Mouse (Mus musculus) left cerebral cortex, postnatal 36 days (tissue): ENCODE results near the gene Pgbd5. TPM values are rescaled to one million over a fixed set of nuclear protein-coding genes. Genes with fewer than 3 reads are reported as not detected.

ENCODE experiments used
- DNase-seq, 2 experiments: peaks; one replicate each; pipeline ENCODE4 v3.0.0; 2021 to 2022; ENCODE audit warnings: low spot score in 2 of 2, mixed read lengths in 1 of 2
- intact Hi-C: fragments of 180-260 bp; cut with DNase I; formaldehyde crosslinking; loops from one replicate; pipeline ENCODE4 v1.15.1; 2025
- total RNA-seq, 2 experiments: library from RNA; stranded (reverse); gene quantifications; 2 replicates each; pipeline ENCODE4 v1.2.3; 2021

Pgbd5 gene
- total RNA-seq, 2 experiments from 2014 or later: 211 to 220 TPM

DNA sequence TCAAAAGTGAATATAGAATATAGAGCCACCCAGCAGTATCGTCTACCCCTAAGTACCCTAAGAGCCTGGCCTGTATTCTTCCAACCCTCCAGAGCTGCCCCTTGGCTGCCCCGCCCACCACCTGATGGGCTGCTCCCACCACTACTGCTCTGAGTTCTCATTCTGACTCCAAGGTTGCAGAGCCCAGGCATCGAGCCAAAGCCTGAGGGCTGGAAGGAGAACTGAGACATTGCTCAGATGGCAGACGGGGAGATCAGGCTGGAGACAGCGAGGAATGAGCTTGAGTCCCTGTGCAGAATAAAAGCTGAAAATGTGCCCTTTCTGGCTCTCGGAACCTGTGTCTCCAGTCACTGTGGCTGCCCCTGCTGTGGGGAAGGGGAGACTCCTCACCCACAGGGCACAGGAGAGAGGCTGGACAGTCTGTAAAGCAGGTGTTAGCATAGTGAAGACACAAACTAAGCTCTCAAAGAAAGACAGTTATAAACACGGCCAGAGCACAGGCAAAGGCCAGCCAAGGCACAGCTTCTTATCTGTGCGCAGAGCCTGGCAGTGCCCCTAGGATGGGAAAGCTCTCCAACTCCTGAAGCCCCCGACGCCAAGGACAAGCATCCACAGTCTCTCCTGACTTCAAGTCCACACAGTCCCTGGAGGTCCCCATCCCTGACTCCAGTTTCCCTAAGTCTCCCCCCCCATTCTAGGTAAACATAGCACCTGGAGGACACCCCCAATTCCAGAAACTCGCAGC, 42.0 kb downstream of the Pgbd5 start:
- intact Hi-C loops: loop anchor here (2.0 to 5.0 kb wide), 3 partner anchors 15 to 110 kb away; no protein-coding TSS in a partner anchor
- peak in 1 of 2 experiments; percentile 68 for DNase-seq

DNA sequence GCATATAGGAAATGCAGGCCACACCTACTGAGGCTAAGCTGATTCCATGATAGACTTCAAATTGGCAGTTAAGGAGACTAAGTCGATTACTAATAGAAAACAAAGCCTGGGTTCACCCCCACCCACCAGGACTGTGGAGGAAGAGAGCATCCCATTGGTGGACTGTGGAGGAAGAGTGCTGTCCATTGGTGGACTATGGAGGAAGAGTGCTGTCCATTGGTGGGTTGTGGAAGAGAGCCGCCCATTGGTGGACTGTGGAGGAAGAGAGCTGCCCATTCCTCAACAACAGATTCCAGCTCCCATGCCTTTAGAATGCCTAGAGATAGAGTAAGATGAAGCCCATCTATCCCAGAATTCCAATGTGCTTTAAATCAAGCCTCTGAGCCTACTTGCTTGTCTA, 42.9 kb downstream of the Pgbd5 start:
- intact Hi-C loops: loop anchor here (5.0 kb wide), 2 partner anchors 36 to 111 kb away; no protein-coding TSS in a partner anchor
- DNase-seq: no peak

DNA sequence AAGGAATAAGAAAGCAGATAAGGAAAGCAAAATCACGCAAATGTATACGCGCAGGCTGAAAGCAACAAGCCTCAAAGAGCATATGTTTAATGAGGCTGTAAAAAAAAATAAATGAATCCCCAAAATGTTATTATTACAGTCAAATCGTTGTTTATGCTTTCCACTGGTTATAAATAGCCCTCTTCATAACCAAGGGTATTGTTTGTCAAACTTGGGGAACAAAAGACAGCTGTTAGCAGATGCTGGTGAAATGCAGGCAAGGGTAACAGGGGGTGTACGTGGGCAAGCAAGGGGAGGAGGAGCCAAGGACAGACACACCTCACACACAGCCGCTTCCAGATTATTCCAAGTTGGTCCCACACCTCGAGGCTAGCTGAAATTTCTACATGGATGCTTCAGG, 44.1 kb downstream of the Pgbd5 start:
- no peak for DNase-seq
- intact Hi-C loops: loop anchor here (5.0 kb wide), 2 partner anchors 37 to 112 kb away; no protein-coding TSS in a partner anchor

DNA sequence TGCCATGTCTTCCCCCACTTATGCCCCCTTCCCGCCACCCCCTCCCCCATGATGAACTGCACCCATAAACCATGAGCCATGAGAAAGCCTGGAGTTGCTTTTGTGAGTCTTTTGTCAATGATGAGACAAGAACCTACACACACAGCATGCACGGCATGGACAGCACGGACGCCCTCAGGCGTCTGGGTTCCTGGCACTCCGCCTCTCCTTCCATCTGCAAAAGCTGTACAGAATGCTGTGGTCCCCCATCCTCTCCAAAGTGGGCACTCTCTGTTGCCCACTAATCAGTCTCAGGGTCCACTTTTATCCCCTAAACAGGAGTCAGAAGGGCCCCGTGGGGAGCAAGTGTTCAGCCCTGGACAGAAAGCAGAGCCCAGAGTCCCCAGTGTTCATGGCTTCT, 44.5 kb downstream of the Pgbd5 start:
- intact Hi-C loops: loop anchor here (5.0 kb wide), 2 partner anchors 37 to 112 kb away; no protein-coding TSS in a partner anchor
- DNase-seq: no peak

DNA sequence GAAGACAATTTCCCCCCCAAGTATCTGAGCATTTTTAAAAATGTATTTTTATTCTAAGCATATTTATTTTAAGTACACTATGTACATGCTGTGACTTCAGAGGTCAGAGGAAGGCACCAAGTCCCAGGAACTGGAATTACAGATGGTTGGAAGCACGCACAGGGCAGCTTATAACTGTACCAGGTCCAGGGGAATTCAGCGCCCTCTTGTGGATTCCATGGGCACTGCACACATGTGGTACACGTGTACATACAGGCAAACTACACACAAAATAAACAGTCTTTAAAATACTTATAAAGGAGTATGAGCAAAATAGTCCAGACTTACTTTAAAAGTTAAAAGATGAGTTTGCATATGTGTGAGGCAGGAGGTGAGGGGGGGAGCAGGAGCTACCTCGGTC, 45.5 kb downstream of the Pgbd5 start:
- no peak for DNase-seq
- intact Hi-C loops: no loop called here

DNA sequence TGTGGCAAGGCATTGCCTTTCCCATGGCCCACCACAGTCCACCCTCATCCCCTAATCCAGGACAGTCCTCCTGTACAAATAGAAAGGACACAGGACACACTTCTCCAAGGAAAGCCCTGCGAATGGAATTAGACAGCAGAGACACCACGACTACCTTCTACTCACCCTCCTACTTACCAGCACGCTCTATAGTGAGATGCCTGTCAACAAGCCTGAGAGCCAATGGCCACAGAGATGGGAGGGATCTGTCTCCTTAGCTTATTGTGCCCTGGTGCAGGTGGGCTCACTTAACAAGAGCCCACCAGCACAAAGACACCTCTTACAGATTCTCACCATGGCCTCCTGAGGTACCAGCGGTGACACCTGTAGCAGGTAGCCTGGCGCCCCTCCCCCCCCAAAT, 46.4 kb downstream of the Pgbd5 start:
- DNase-seq: no peak
- intact Hi-C loops: no loop called here

DNA sequence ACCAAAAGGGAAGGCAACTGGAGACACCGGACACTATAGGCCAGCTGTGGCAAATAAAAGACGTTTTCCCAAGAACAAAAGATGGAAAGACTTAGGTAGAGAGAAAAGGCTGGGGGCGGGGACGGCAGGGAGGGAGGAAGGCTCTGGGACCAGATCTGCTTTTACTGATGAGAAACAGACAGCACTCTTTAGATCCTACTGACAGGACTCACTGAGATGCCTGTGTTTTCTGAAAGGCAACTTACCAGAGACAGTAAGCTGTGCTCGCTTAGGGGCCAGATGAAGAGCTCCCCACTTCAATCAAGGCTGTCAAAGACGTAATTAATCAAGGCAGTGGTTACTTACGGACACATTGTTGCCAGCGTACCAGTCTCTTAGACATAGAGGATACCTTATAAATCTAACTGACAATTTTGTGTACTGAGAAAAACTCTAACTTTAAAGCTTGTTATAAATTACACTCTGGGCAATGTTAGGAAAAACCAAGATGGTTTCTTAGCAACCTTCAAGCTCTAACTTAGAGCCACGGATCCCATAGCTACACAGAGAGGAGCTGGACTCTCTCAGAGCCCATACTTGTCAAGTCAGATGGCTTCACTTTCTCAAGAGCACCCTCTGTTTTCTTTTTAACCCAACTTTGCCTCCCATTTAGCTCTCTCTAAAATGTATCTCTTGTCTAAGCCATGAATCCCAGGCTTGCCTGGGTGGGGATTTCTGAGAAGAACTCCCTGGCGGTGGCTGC, 47.0 kb downstream of the Pgbd5 start:
- intact Hi-C loops: no loop called here
- no peak for DNase-seq

DNA sequence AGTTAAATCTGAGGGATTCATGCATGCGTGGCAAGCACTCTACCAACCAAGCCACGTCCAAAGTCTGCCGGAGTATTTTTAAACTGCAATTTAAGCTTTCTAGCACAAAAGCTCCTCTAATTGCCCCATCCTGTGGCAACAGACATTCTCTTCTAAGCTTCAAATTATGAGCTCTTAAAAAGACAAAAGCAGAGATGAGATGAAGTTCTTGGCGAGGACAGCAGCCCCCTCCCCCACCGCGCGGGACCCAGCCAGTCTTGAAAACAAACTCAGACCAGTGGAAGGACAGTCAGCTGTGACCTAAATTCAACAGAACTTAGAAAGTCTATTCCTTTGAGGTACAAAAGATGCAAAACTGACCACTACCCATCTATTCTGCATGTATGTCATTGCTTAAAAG, 48.3 kb downstream of the Pgbd5 start:
- no peak for DNase-seq
- intact Hi-C loops: no loop called here

DNA sequence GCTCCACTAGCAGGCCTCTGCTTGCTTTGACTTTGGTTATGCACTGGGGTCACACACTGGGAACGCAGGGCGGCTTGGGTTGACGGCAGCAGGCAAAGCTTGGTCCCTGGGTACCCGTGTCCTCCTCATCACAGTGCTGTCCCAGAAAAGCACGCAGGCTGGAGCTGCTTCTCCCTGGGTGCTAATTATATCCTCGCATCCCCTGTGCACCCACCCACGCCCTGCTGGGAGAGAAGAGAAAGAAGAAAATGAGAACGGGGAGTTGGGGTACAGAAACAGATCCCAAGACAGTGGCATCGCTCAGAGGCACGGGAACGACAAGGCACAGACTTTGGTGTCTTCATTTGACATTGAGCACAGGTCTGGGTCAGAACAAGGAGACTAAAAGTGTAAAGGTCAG, 50.0 kb downstream of the Pgbd5 start:
- peak; percentile 83 to 89 for DNase-seq
- intact Hi-C loops: loop anchor here (5.0 kb wide), 1 partner anchor 128 kb away; no protein-coding TSS in a partner anchor

DNA sequence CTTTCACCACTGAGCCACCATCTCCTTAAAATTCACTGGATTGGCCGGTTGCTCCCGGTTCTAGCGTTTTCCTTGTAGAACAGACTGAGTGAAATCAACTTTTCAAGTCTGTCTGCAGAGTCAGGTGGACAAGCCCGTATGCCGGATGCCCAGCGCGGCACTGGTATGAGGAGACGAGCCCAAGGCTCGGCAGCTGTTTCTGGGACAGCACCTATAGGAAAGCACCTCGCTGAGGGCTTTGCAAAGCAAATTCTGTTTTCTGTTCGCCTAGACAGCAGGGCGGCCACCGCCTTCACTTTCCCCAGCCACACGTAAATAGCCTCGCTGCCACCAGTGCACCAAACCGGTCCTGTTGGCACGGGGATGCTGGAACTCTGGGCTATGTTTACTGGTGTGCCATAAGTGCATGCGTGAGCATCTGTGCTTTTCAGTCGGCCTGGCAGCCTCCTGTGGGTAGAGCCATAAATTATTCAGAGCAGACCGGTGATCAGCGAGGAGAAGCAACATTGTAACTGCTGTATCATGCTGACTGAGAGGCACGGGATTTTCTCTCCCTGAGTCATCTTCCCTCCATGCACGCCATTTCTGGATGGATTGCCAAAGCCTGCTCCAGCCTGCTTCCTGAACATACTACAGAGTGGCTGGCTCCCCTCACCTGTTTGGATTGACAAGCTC, 53.1 kb downstream of the Pgbd5 start:
- peak; percentile 75 to 84 for DNase-seq
- intact Hi-C loops: loop anchor here (5.0 kb wide), 1 partner anchor 131 kb away; no protein-coding TSS in a partner anchor

DNA sequence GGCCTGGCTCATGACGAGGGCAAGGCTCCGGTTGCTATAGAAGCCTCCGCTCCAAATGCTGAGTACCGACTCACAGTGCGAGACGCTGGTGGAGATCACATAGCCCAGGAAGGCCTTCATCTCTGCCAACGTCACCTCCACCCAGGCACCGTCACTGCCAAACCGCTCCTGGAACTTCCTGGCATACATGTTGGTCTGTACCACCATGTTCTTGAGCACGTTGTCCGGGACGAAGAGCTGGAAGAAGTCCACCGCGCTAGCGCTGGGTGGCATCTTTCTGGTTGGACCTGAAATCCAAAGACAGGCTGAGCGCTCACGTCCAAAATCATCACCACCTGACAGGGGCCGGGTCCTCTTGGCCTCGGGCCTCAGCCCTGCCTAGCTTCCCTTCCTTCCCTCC, 55.1 kb downstream of the Pgbd5 start:
- DNase-seq: no peak
- intact Hi-C loops: no loop called here

DNA sequence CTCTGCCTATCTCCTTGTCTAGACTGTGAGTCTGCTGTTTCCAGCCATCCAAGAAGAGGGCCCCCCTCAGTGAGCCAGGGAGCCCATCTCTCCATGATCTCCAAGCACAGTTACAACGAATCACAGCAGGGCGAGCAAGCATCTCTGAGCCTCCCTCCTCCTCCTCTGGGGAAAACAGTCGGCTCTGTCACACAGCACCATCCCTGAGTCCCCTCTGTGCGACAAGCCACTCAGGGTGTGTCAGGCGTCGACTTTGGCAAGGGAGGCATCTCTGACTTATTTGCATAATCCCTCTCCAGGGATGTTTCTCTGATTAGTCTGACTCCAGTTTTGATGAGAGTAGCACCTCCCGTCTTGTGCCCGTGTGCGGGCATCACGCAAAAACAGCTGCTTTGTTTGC, 57.2 kb downstream of the Pgbd5 start:
- DNase-seq: no peak
- intact Hi-C loops: no loop called here

DNA sequence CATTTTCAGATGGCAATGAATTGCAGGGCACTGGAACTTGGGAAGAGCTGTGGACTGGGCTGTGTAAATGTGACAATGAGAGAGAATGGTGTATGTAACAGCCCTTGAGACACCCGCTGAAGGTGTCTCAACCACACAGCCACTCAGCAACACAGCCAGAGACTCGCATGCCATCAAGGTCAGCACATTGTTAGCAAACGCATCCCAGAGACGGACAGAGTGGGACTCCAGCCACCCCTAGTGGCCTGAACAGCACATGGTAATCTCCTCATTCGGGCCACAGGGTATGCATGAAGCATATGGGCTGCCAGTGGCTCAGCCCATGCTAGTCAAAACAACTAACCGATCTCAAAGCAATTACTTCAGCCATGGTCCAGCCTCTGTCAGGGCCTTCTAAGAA, 60.2 kb downstream of the Pgbd5 start:
- intact Hi-C loops: no loop called here
- no peak for DNase-seq

DNA sequence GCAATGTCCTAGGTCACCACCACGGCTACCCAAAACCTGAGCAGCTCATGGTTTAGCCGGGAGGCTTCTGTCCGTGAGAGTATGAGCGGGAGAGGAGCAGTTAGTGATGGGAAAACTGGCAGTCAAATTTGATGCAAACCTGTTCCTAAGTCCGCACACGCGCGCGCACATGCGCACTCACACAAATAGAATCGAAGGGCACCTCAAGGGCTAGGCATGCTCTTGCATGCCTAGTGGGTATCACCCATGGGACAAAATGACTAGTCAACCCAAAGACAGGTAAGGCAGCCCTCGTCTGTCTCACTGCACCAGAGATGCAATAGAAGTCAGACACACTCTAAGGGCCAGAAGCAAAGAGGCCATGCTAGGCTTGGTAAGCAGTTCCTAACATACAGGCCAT, 63.1 kb downstream of the Pgbd5 start:
- no peak for DNase-seq
- intact Hi-C loops: no loop called here

DNA sequence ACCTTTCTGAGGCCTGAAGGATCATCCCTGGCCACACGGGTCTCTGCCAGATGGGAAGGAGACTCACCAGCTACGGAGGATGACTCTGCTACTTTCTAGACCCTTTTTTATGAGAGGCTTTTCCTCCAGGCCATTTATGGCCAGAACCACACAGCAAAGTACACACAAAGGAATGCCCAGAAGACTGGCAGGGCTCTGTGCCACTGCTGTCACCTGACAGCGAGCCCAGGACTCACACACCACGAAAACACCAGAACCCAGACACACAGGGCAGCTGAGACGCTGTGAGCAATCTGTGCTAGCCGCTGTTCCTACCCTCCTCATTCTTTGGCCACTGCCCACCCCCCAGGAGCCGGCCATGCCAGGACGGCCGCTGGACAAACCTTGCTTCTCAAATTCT, 63.7 kb downstream of the Pgbd5 start:
- DNase-seq: no peak
- intact Hi-C loops: no loop called here

DNA sequence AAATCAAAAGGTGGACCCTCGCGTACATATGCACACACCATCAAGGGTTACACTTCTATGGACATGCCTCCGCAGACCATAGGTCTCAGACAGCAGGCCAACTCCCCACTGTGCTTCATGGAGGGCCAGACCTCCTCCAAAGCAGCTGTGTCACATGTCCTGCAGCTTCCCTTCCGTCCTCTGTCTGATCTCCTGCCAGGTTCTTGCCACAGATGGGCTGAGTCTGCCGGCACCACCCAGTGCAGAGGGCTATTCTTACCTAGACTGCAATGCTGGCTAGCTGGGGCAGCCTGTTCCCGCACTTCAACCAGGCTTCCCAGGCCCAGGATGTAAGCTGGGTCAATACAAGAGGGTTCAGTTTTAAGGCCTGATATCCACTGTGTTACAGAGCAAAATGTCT, 64.3 kb downstream of the Pgbd5 start:
- DNase-seq: no peak

DNA sequence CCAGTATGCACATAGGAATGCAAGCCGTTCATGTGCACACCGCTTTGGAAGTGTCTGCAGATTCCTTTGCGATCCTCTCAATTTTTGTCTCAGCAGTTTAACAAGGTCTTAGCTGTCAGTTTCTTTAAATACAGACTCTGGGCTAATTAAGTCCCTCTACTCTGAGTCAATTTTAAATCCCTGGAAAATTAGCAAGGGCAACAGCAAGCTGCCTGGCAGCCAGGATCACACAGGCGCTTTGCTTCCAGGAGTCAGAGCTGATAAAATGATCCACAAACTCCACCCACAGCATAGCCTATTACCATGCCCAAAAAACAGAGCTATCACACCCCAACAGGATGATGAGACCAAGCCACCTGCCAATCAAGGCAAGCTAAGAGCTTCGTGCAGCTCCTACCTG, 65.7 kb downstream of the Pgbd5 start:
- intact Hi-C loops: no loop called here
- no peak for DNase-seq

More for the DNA sequence above, 64.3 kb downstream of the Pgbd5 start:
- intact Hi-C loops: no loop called here

DNA sequence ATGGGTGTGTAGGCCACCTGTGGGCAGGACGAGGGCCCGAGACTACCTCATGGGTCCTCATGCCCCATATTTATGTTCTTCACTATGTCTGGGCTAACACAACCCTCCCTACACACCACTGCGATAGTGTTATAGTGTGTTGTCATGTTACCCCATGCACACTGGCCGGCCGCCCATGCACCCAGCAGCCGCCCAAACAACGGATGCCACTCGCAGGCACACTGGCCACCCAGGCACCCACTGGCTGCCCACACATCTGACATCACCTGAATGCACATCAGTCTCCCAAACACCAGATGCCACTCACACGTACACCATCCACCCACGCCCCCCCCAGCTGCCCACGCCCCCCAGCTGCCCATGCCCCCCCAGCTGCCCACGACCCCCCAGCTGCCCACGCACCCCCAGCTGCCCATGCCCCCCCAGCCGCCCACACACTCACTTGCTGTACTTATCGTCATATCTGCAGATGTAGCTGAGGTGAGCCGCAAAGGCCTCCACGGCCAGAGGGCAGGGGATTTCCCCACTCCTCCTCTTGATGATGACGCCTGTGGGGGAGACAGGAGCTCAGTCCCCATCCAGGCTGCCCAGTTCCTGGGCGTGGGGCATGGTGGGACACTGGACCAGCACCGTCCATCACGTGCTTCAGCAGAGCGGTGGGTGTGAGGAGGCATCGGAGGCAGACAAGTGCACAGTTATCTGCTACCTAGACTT, 67.9 kb downstream of the Pgbd5 start:
- intact Hi-C loops: no loop called here
- DNase-seq: no peak

DNA sequence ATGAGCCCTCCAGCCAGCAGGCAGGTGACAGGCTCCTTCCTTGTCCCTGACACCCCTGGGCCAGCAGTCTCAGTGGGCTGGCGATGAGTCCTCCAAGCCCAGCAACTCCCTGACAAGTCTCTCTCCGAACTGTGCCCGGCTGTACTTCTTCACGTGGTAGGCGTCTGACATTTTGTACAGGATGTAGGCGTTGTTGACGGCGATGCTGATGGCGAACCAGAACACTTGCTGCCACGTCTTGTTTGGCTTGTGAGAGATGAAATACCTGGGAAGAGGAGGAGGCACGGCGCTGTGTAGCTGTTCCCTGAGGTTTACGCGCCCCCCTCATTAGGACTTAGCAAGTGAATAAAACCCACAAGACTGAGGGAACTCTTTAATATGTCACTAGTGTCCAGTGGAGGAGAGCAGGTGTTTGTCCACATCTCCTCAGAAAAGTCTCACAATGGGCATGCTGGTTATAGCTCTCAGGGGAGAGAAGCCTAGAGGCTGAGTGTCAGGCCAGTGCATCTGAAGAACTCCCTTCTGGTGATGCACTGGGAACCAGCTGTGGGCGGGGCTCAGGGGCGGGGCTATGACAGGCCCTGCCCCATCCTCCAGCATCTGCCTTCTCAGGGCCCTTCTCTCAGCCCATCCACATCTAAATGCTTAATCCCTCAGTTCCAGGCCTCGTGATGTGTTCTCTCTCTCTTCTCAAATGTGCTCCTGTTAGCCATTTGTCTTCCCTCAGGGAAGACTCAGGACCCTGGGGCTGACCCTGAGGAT, 68.9 kb downstream of the Pgbd5 start:
- no peak for DNase-seq
- intact Hi-C loops: no loop called here
